Mouse (Mus musculus) myocyte (in vitro differentiated cells): ENCODE data around the gene Pfdn2. TPM values are rescaled to one million over a fixed set of nuclear protein-coding genes. Genes with fewer than 3 reads are reported as not detected.
"Not testable (repeated sequence)": the region's sequence is repeated elsewhere in the genome, so short reads cannot be mapped to it uniquely, and the experiment has no call there.

Experiments
- H3K27me3 ChIP-seq: one replicate; pipeline ENCODE4 v1.6.1; 2011; ENCODE audit not compliant: control insufficient read depth, insufficient read depth, insufficient read length
- H3K36me3 ChIP-seq: one replicate; pipeline ENCODE4 v1.6.1; 2011; ENCODE audit not compliant: control insufficient read depth, insufficient read depth
- H3K4me2 ChIP-seq: one replicate; pipeline ENCODE4 v1.6.1; 2011; ENCODE audit warnings: low read depth, control low read depth
- H3K4me3 ChIP-seq: one replicate; pipeline ENCODE4 v1.5.1; 2011; ENCODE audit warnings: mild to moderate bottlenecking, control low read depth, moderate library complexity
- H3K79me2 ChIP-seq: one replicate; pipeline ENCODE4 v1.6.1; 2011; ENCODE audit not compliant: control insufficient read depth, insufficient read depth
- H3ac ChIP-seq: one replicate; pipeline ENCODE4 v1.6.1; 2011; ENCODE audit not compliant: control insufficient read depth, insufficient read length
- CEBPB ChIP-seq: IDR thresholded peaks from 2 replicates; pipeline ENCODE4 v1.6.1; 2011; ENCODE audit warnings: mild to moderate bottlenecking, moderate library complexity; ENCODE audit not compliant: poor library complexity, insufficient read depth, severe bottlenecking
- E2F4 ChIP-seq: IDR thresholded peaks from one replicate; pipeline ENCODE4 v1.6.1; 2011; ENCODE audit warnings: mild to moderate bottlenecking, control low read depth, moderate library complexity; ENCODE audit not compliant: insufficient read depth
- MAX ChIP-seq: IDR thresholded peaks from one replicate; pipeline ENCODE4 v1.6.1; 2011; ENCODE audit warnings: low read depth, mild to moderate bottlenecking, control low read depth
- MYOD1 ChIP-seq, 3 experiments: IDR thresholded peaks; one replicate each; pipeline ENCODE4 v1.6.1; 2011; ENCODE audit warnings: control low read depth in 2 of 3, low read depth in 2 of 3, mild to moderate bottlenecking in 2 of 3, moderate library complexity in 1 of 3; ENCODE audit not compliant: insufficient read length in 2 of 3, control insufficient read depth in 1 of 3
- MYOG ChIP-seq, 3 experiments: IDR thresholded peaks; one replicate each; pipeline ENCODE4 v1.6.1; 2011; ENCODE audit warnings: control low read depth in 2 of 3, low read depth in 2 of 3, mild to moderate bottlenecking in 2 of 3; ENCODE audit not compliant: insufficient read length in 2 of 3, control insufficient read depth in 1 of 3, insufficient read depth in 1 of 3
- POLR2A ChIP-seq: IDR thresholded peaks from one replicate; pipeline ENCODE4 v1.6.1; 2011; ENCODE audit warnings: low read depth, mild to moderate bottlenecking, control low read depth, moderate library complexity; ENCODE audit not compliant: insufficient read length
- POLR2AphosphoS2 ChIP-seq: IDR thresholded peaks from one replicate; pipeline ENCODE4 v1.6.1; 2011; ENCODE audit warnings: low read depth, control low read depth; ENCODE audit not compliant: insufficient read length
- REST ChIP-seq: IDR thresholded peaks from one replicate; pipeline ENCODE4 v1.6.1; 2011; ENCODE audit warnings: mild to moderate bottlenecking, control low read depth, moderate library complexity; ENCODE audit not compliant: insufficient read depth, insufficient read length
- SRF ChIP-seq: IDR thresholded peaks from one replicate; pipeline ENCODE4 v1.6.1; 2011; ENCODE audit warnings: low read depth; ENCODE audit not compliant: control insufficient read depth, insufficient read length
- TCF12 ChIP-seq: IDR thresholded peaks from one replicate; pipeline ENCODE4 v1.6.1; 2011; ENCODE audit warnings: mild to moderate bottlenecking, control low read depth; ENCODE audit not compliant: poor library complexity, insufficient read depth, severe bottlenecking
- TCF3 ChIP-seq: IDR thresholded peaks from one replicate; pipeline ENCODE4 v1.6.1; 2011; ENCODE audit warnings: low read depth, control low read depth; ENCODE audit not compliant: insufficient read length
- USF1 ChIP-seq: IDR thresholded peaks from one replicate; pipeline ENCODE4 v1.6.1; 2011; ENCODE audit warnings: low read depth, mild to moderate bottlenecking, control low read depth, moderate library complexity
- polyA plus RNA-seq: library from polyadenylated mRNA; unstranded; fragments of >200 nt; fragmentation: generic; extraction: Trizol; gene quantifications from one replicate; pipeline ENCODE4 v1.2.1, GENCODE M21; 2012; ENCODE audit warnings: missing spikeins

Pfdn2 gene
- polyA plus RNA-seq, 1 experiment, result 111 TPM

- Histone ChIP-seq H3K4me3 (no peak overlapping the region), H3ac (no peak overlapping the region), H3K4me2 (no peak overlapping the region), H3K36me3 (no peaks in the 10 kb centered on the region), H3K79me2 (peaks cover 3% of the 10 kb centered on the region), H3K27me3 (no peaks in the 10 kb centered on the region)
- TF ChIP-seq MYOG (IDR thresholded peaks at IDR 0.05; ENCODE audit: control insufficient read depth in 1 of 3, insufficient read depth in 1 of 3, insufficient read length in 2 of 3, low read depth in 2 of 3) (no peak), POLR2AphosphoS2 (no peak)
Measured at GRCm38 (mm10) chr1:171320151-171320550, 25.3 kb upstream of the Pfdn2 start.

DNA sequence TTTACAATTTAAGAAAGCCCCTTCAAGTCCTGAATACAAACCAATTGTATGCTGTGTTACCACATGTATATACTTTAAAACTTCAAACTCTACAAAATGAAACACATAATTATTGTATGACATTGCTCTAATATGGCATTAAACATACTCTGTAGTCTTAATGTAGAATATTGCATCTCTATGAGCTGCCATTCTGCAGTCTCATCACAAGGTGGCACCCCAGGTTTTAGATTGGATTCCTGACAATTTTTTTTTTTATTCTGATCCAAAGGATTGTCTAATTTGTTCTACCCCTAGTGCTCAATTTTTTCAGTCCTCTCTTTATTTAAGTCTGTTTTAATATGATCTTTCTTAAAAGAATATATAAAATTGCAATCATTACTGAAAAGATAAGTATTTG lies 24.1 kb upstream of the Pfdn2 start:
- peaks cover 3% of the 10 kb centered on the region for H3K36me3 ChIP-seq
- no peak overlapping the region for H3ac ChIP-seq
- H3K4me3 ChIP-seq, result no peak overlapping the region
- H3K27me3 ChIP-seq, result no peaks in the 10 kb centered on the region
- TF ChIP-seq TCF12 (no peak), MAX (no peak), MYOG (IDR thresholded peaks at IDR 0.05; ENCODE audit: control insufficient read depth in 1 of 3, insufficient read depth in 1 of 3, insufficient read length in 2 of 3, low read depth in 2 of 3) (no peak)
- H3K4me2 ChIP-seq, result no peak overlapping the region
- peaks cover 15% of the 10 kb centered on the region for H3K79me2 ChIP-seq

DNA sequence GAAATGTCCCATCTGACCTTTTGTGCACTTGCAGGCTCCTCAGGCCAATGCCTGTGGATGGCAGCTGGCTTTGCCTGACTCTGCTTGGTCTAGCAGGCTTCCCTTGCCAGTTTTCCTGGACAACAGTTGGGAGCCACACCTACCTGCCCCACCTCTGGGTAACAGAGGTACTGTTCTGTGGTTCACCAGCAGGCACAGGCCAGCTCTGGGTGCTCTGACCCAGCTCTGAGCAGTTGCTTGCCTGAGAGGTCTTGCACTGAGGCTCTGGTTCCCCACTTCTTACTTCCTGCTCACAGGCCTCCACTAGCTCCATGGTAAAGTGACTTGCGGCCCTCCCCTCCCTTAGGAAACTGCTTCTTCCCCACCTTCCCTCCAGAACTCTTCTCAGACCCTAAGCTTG lies 23.5 kb upstream of the Pfdn2 start:
- Histone ChIP-seq H3K4me3 (no peak overlapping the region), H3K36me3 (peaks cover 3% of the 10 kb centered on the region), H3K79me2 (peaks cover 19% of the 10 kb centered on the region), H3K4me2 (no peak overlapping the region), H3ac (no peak overlapping the region), H3K27me3 (no peaks in the 10 kb centered on the region)
- TF ChIP-seq REST (no peak), POLR2AphosphoS2 (peak; percentile 64), USF1 (no peak), MYOG (IDR thresholded peaks at IDR 0.05; ENCODE audit: control insufficient read depth in 1 of 3, insufficient read depth in 1 of 3, insufficient read length in 2 of 3, low read depth in 2 of 3) (peak in 1 of 3 experiments; percentile 36), E2F4 (no peak), CEBPB (no peak)

- Histone ChIP-seq H3K36me3 (peaks cover 3% of the 10 kb centered on the region), H3K4me3 (no peak overlapping the region), H3K4me2 (peak overlapping the region; percentile 12), H3K27me3 (no peaks in the 10 kb centered on the region), H3K79me2 (peaks cover 44% of the 10 kb centered on the region), H3ac (no peak overlapping the region)
- no peak for TF ChIP-seq E2F4
- TF ChIP-seq REST, result no peak
- TF ChIP-seq MAX, result no peak
- no peak for TF ChIP-seq TCF12
- no peak for TF ChIP-seq CEBPB
- TF ChIP-seq USF1, result no peak
- TF ChIP-seq MYOD1 (IDR thresholded peaks at IDR 0.05; ENCODE audit: control insufficient read depth in 1 of 3, insufficient read length in 2 of 3, low read depth in 2 of 3), result no peak
- TF ChIP-seq MYOG (IDR thresholded peaks at IDR 0.05; ENCODE audit: control insufficient read depth in 1 of 3, insufficient read depth in 1 of 3, insufficient read length in 2 of 3, low read depth in 2 of 3), result no peak
- TF ChIP-seq POLR2AphosphoS2, result no peak
- no peak for TF ChIP-seq TCF3
- TF ChIP-seq POLR2A, result no peak
- TF ChIP-seq SRF, result no peak
Measured at GRCm38 (mm10) chr1:171325571-171325970, 19.9 kb upstream of the Pfdn2 start.

DNA sequence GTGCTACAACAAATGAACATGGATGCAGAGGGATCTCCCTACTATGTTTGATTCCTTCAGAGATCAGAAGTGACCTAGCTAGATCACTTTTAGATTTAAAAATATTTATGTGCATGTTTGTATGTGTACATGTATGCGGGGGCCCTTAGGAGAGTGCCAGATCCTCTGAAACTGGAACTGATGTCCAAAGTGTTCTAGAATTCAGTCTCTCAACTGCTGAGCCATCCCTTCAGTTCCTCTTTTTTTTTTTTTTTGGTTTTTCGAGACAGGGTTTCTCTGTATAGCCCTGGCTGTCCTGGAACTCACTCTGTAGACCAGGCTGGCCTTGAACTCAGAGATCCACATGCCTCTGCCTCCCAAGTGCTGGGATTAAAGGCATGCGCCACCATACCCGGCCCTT lies 18.9 kb upstream of the Pfdn2 start:
- not testable (repeated sequence) for H3ac ChIP-seq, H3K4me3 ChIP-seq, H3K27me3 ChIP-seq, H3K36me3 ChIP-seq
- Histone ChIP-seq H3K4me2 (peak overlapping the region; percentile 18), H3K79me2 (peaks cover 52% of the 10 kb centered on the region)

GRCm38 (mm10) chr1:171328244-171328643 lies 17.2 kb upstream of the Pfdn2 start:
- Histone ChIP-seq H3K79me2 (peaks cover 68% of the 10 kb centered on the region), H3K36me3 (peaks cover 3% of the 10 kb centered on the region), H3K4me3 (peak overlapping the region; percentile 93), H3K4me2 (peak overlapping the region; percentile 84), H3K27me3 (no peaks in the 10 kb centered on the region), H3ac (peak overlapping the region; percentile 77)
- TF ChIP-seq POLR2AphosphoS2 (no peak), USF1 (no peak), TCF3 (no peak), MYOG (IDR thresholded peaks at IDR 0.05; ENCODE audit: control insufficient read depth in 1 of 3, insufficient read depth in 1 of 3, insufficient read length in 2 of 3, low read depth in 2 of 3) (no peak), MAX (no peak), SRF (no peak), MYOD1 (IDR thresholded peaks at IDR 0.05; ENCODE audit: control insufficient read depth in 1 of 3, insufficient read length in 2 of 3, low read depth in 2 of 3) (no peak), E2F4 (no peak), REST (no peak), CEBPB (no peak), TCF12 (no peak)
